ENCODE assay signal across 10 mouse cellular contexts in the genomic region with DNA sequence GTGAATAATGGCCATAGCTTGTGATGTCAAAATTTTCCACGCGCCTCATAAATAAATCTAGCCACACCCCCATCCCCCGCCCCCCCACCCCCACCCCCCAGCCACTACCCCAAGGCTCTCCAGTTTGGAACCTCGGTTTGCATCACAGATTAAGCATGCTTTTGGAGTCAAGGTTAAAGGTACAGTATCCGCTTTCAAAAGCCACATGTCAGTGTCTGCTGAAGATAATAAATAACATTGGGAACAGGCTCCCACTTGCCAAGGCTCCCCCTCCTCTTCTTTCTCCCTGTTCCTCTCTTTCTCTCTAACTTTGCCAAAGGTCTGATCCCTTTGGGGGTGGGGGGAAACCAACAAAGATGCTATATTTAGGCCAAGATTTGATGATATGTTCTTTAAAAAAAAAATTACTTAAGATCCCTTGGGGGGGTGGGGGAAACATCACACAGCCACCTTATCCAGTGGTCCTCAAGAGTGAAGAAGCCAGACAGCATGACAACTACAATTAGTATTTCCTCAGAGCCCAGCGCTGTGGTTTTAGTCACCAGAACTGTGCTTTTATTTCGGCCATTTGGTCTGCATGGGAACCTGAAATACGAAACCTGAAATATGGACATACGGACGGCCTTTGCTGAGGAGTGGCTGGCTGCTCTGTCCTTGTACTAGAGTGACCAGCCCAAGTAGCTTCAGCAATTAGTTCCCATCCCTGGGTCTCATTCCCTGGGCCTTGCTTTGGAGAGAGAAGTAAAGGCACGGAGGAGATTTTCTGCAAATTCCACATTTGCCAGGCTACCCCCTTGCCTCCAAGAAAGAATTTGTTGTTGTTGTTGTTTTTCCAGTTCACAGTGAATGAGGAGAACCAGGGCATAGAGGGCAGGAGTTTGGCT.
DNase-seq lines count a peak whose midpoint lies in the region; ATAC-seq and TF ChIP-seq lines count a peak whose summit lies in the region.
"Had no signal": no experiment of that assay in that cellular context is flagged by ENCODE, and none has a peak within 500 bp of the region (broad histone marks: within the 10 kb centered on the region; RNA-seq: fewer than 3 reads in every experiment).

No protein-coding gene starts in this region.

- intact Hi-C loops in gastrocnemius, adult 2 months (cut with DNase I): no loop called here
- intact Hi-C loops in gastrocnemius, postnatal 14 days (cut with DNase I; ENCODE audit: low total_unique reads): no loop called here
- intact Hi-C loops in left cerebral cortex, postnatal 10 days (cut with DNase I): no loop called here

- TF ChIP-seq CTCF in gastrocnemius, adult 2 months (IDR thresholded peaks at IDR 0.05): no peak
- no peak for TF ChIP-seq CTCF in lung, postnatal 0 days (IDR thresholded peaks at IDR 0.05)

- no peaks in the 10 kb centered on the region for H3K4me1 ChIP-seq in lung, postnatal 0 days (ENCODE audit: insufficient read depth, low read depth, low read length)
- H3K4me1 ChIP-seq in intestine, embryonic 15.5 days (replicated peaks): 0 out of 2 replicates have a peak, but pooled peaks cover 7% of the 10 kb centered on the region
- H3K4me1 ChIP-seq in stomach, embryonic 16.5 days (ENCODE audit: control insufficient read depth, insufficient read depth, low read length): peaks cover 7% of the 10 kb centered on the region; the same call in 1 of the 2 replicates

- no peak for ATAC-seq in lung, postnatal 0 days
- ATAC-seq in intestine, embryonic 15.5 days: no peak
- no peak for ATAC-seq in stomach, embryonic 16.5 days (ENCODE audit: insufficient read depth, low FRiP score)
- ATAC-seq: activated CD4-positive, CD25-positive, alpha-beta regulatory T cell, adult 4 months had no signal

- peak overlapping the region; percentile 51 for H3K4me3 ChIP-seq in gastrocnemius, adult 2 months
- no peak overlapping the region for H3K4me3 ChIP-seq in lung, postnatal 0 days (ENCODE audit: low read depth, low read length)
- no peak overlapping the region for H3K4me3 ChIP-seq in intestine, embryonic 15.5 days (replicated peaks)
- H3K4me3 ChIP-seq in stomach, embryonic 16.5 days (replicated peaks; ENCODE audit: low read length): no peak overlapping the region

- WGBS in lung, postnatal 0 days: 49% methylated on average over 11 of the region's 11 CpGs
- 62% methylated on average over 11 of the region's 11 CpGs for WGBS in intestine, embryonic 15.5 days
- WGBS in stomach, embryonic 16.5 days: 43% methylated on average over 11 of the region's 11 CpGs

- H3K9me3 ChIP-seq in lung, postnatal 0 days (ENCODE audit: low read length): no peaks in the 10 kb centered on the region
- no peaks in the 10 kb centered on the region for H3K9me3 ChIP-seq in intestine, embryonic 15.5 days
- H3K9me3 ChIP-seq in stomach, embryonic 16.5 days (replicated peaks; ENCODE audit: control insufficient read depth, low read length): no peaks in the 10 kb centered on the region

- H3K4me2 ChIP-seq in lung, postnatal 0 days (replicated peaks; ENCODE audit: low read depth, low read length): peak overlapping the region; percentile 33; the same call in 1 of the 2 replicates
- H3K4me2 ChIP-seq in intestine, embryonic 15.5 days (replicated peaks): peak overlapping the region; percentile 59; the same call in 1 of the 2 replicates
- peak overlapping the region; percentile 45 for H3K4me2 ChIP-seq in stomach, embryonic 16.5 days (ENCODE audit: low read depth, low read length)

- DNase-seq in gastrocnemius, adult 2 months: no peak
- DNase-seq in gastrocnemius, postnatal 14 days: no peak
- no peak for DNase-seq in lung, postnatal 0 days (ENCODE audit: low spot score)
- no peak for DNase-seq in lung, postnatal 10 days
- no peak for DNase-seq in frontal cortex, postnatal 36 days (ENCODE audit: low spot score in 2 of 2)
- DNase-seq in left cerebral cortex, postnatal 10 days (ENCODE audit: extremely low spot score in 1 of 2, low spot score in 2 of 2): no peak
- DNase-seq: gastrocnemius, postnatal 10 days had no signal

- no peaks in the 10 kb centered on the region for H3K27me3 ChIP-seq in lung, postnatal 0 days (replicated peaks; ENCODE audit: insufficient read depth, low read length)
- H3K27me3 ChIP-seq in intestine, embryonic 15.5 days (replicated peaks): no peaks in the 10 kb centered on the region
- no peaks in the 10 kb centered on the region for H3K27me3 ChIP-seq in stomach, embryonic 16.5 days (ENCODE audit: control insufficient read depth, insufficient read depth, low read length)

- no peak overlapping the region for H3K9ac ChIP-seq in lung, postnatal 0 days (replicated peaks; ENCODE audit: low read depth)
- H3K9ac ChIP-seq in intestine, embryonic 15.5 days: no peak overlapping the region
- H3K9ac ChIP-seq in stomach, embryonic 16.5 days (ENCODE audit: low read length): no peak overlapping the region

- H3K36me3 ChIP-seq in lung, postnatal 0 days (ENCODE audit: insufficient read depth, low read length): no peaks in the 10 kb centered on the region
- no peaks in the 10 kb centered on the region for H3K36me3 ChIP-seq in intestine, embryonic 15.5 days
- no peaks in the 10 kb centered on the region for H3K36me3 ChIP-seq in stomach, embryonic 16.5 days (ENCODE audit: control insufficient read depth, insufficient read depth, low read length)

- no peak for TF ChIP-seq EP300 in lung, postnatal 0 days (IDR thresholded peaks at IDR 0.05)

- H3K27ac ChIP-seq in gastrocnemius, adult 2 months: no peak overlapping the region
- H3K27ac ChIP-seq in lung, postnatal 0 days (ENCODE audit: low read length): no peak overlapping the region
- no peak overlapping the region for H3K27ac ChIP-seq in intestine, embryonic 15.5 days
- H3K27ac ChIP-seq in stomach, embryonic 16.5 days (ENCODE audit: low read length): no peak overlapping the region
